Mouse (Mus musculus): Measurements from ENCODE around the gene Gpx5. TPM values are rescaled to one million over a fixed set of nuclear protein-coding genes. Genes with fewer than 3 reads are reported as not detected.

Gene Gpx5
- total RNA-seq, 2 experiments from 2014 or later, result not detected

Other genes with a start within 250 kb of the Gpx5 start
- not detected for gene Olfr1370, start 217.8 kb downstream of the Gpx5 start, total RNA-seq (2021)
- gene Olfr1369-ps1, start 181.2 kb downstream of the Gpx5 start, total RNA-seq (2021), result not detected
- not detected for gene Olfr263, start 163.1 kb downstream of the Gpx5 start, total RNA-seq (2021)
- not detected for gene Olfr1368, start 146.9 kb downstream of the Gpx5 start, total RNA-seq (2021)
- 10 to 100 TPM; 38.6 to 38.8 TPM for gene Trim27, start 113.3 kb downstream of the Gpx5 start, total RNA-seq (2021)
- under 1 TPM; 0.33 to 0.37 TPM for gene Gpx6, start 19.4 kb upstream of the Gpx5 start, total RNA-seq (2021)
- gene Olfr1367, start 54.2 kb upstream of the Gpx5 start, total RNA-seq (2021), result not detected
- gene Zscan12, start 70.1 kb upstream of the Gpx5 start, total RNA-seq (2021), result 1 to 10 TPM; 8.3 to 8.9 TPM
- 10 to 100 TPM; 36.0 to 38.1 TPM for gene Zkscan3, start 110.0 kb upstream of the Gpx5 start, total RNA-seq (2021)
- 1 to 10 TPM in 1 of 2 experiments, under 1 TPM in 1; 0.98 to 1.5 TPM for gene Pgbd1, start 148.3 kb upstream of the Gpx5 start, total RNA-seq (2021)
- 10 to 100 TPM; 58.1 to 60.4 TPM for gene Zscan26, start 161.0 kb upstream of the Gpx5 start, total RNA-seq (2021)
- gene Nkapl, start 175.8 kb upstream of the Gpx5 start, total RNA-seq (2021), result under 1 TPM; 0.58 to 0.84 TPM
- 1 to 10 TPM; 5.7 to 6.4 TPM for gene Zkscan4, start 186.2 kb upstream of the Gpx5 start, total RNA-seq (2021)
- not detected for gene Gm10065, start 186.7 kb upstream of the Gpx5 start, total RNA-seq (2021)
- gene AK157302, start 202.5 kb upstream of the Gpx5 start, total RNA-seq (2021), result 10 to 100 TPM; 21.6 to 25.9 TPM
- 10 to 100 TPM; 60.5 to 66.3 TPM for gene Gm11273, start 208.7 kb upstream of the Gpx5 start, total RNA-seq (2021)
- gene Zkscan8, start 238.4 kb upstream of the Gpx5 start, total RNA-seq (2021), result 10 to 100 TPM; 13.1 to 18.5 TPM